ENCODE assay signal across 10 mouse cellular contexts in genomic region chr5:30587681-30588300, GRCm38 (mm10). TPM values are rescaled to one million over a fixed set of nuclear protein-coding genes. Genes with fewer than 3 reads are reported as not detected.
DNase-seq lines count a peak whose midpoint lies in the region; ATAC-seq lines count a peak whose summit lies in the region.
"Had no signal": no experiment of that assay in that cellular context is flagged by ENCODE, and none has a peak within 500 bp of the region (broad histone marks: within the 10 kb centered on the region; RNA-seq: fewer than 3 reads in every experiment).

Gene Kcnk3, plus strand, starts transcription at chr5:30588170.

- DNase-seq in layer of hippocampus, adult 11-12 months (ENCODE audit: low spot score): peak; percentile 29
- no peak for DNase-seq in layer of hippocampus, adult 9-11 months
- peak; percentile 65 to 80 for DNase-seq in cerebellum, postnatal 36 days
- peak; percentile 42 to 46 for DNase-seq in gastrocnemius, postnatal 36 days
- peak; percentile 91 for DNase-seq in intestine, embryonic 14.5 days (ENCODE audit: low spot score)
- peak; percentile 89 for DNase-seq in testis, postnatal 10 days (ENCODE audit: low spot score)

- peaks cover 22% of the 10 kb centered on the region for H3K27me3 ChIP-seq in intestine, embryonic 14.5 days (replicated peaks; ENCODE audit: control insufficient read depth, insufficient read depth, low read length)
- H3K27me3 ChIP-seq in limb, embryonic 13.5 days: peaks cover 88% of the 10 kb centered on the region
- peaks cover 25% of the 10 kb centered on the region; the same call in 1 of the 2 replicates for H3K27me3 ChIP-seq in midbrain, embryonic 15.5 days (replicated peaks)

- peak within 1 kb of the TSS; percentile 59 for H3K9ac ChIP-seq in intestine, embryonic 14.5 days (ENCODE audit: low read length)
- H3K9ac ChIP-seq in limb, embryonic 13.5 days: no peak within 1 kb of the TSS; the same call in 1 of the 2 replicates
- H3K9ac ChIP-seq in midbrain, embryonic 15.5 days: peak within 1 kb of the TSS; percentile 78

- no peaks in the 10 kb centered on the region for H3K9me3 ChIP-seq in intestine, embryonic 14.5 days (ENCODE audit: control insufficient read depth, low read length)
- H3K9me3 ChIP-seq in limb, embryonic 13.5 days: no peaks in the 10 kb centered on the region
- no peaks in the 10 kb centered on the region for H3K9me3 ChIP-seq in midbrain, embryonic 15.5 days

- intact Hi-C loops in gastrocnemius, postnatal 36 days (cut with DNase I): no loop called here

- peak; percentile 77 for ATAC-seq in intestine, embryonic 14.5 days (replicated peaks; ENCODE audit: low FRiP score, low TSS enrichment, low read depth)
- peak; percentile 55 for ATAC-seq in limb, embryonic 13.5 days (ENCODE audit: low FRiP score, low read depth)
- ATAC-seq in midbrain, embryonic 15.5 days (replicated peaks): peak; percentile 73

- peaks cover 31% of the 10 kb centered on the region for H3K4me1 ChIP-seq in intestine, embryonic 14.5 days (replicated peaks; ENCODE audit: control insufficient read depth, insufficient read depth, low read length)
- H3K4me1 ChIP-seq in limb, embryonic 13.5 days: peaks cover 12% of the 10 kb centered on the region
- H3K4me1 ChIP-seq in midbrain, embryonic 15.5 days: peaks cover 25% of the 10 kb centered on the region

- H3K4me2 ChIP-seq in intestine, embryonic 14.5 days (ENCODE audit: low read length): peak within 1 kb of the TSS; percentile 71
- peak within 1 kb of the TSS; percentile 96 for H3K4me2 ChIP-seq in limb, embryonic 13.5 days (replicated peaks)
- H3K4me2 ChIP-seq in midbrain, embryonic 15.5 days: peak within 1 kb of the TSS; percentile 96

- 0% methylated on average over 28 of the region's 54 CpGs for WGBS in intestine, embryonic 14.5 days
- under 1% methylated on average over 21 of the region's 54 CpGs for WGBS in limb, embryonic 13.5 days
- WGBS in midbrain, embryonic 15.5 days: 0% methylated on average over 17 of the region's 54 CpGs

- H3K4me3 ChIP-seq in intestine, embryonic 14.5 days (ENCODE audit: low read depth, low read length): peak within 1 kb of the TSS; percentile 64
- peak within 1 kb of the TSS; percentile 46 for H3K4me3 ChIP-seq in limb, embryonic 13.5 days
- peak within 1 kb of the TSS; percentile 63 for H3K4me3 ChIP-seq in midbrain, embryonic 15.5 days

- H3K27ac ChIP-seq in intestine, embryonic 14.5 days (ENCODE audit: low read depth): peak within 1 kb of the TSS; percentile 63
- no peak within 1 kb of the TSS for H3K27ac ChIP-seq in limb, embryonic 13.5 days
- H3K27ac ChIP-seq in midbrain, embryonic 15.5 days: peak within 1 kb of the TSS; percentile 85

- H3K36me3 ChIP-seq in intestine, embryonic 14.5 days (ENCODE audit: control insufficient read depth, insufficient read depth, low read length): no peaks in the 10 kb centered on the region
- no peaks in the 10 kb centered on the region for H3K36me3 ChIP-seq in limb, embryonic 13.5 days
- H3K36me3 ChIP-seq in midbrain, embryonic 15.5 days (replicated peaks): no peaks in the 10 kb centered on the region

RNA-seq across cellular contexts. Expression of gene Kcnk3, which starts in this region (rescaled TPM):
- under 1 TPM; 0.44 to 0.46 TPM for total RNA-seq in gastrocnemius, postnatal 36 days (2021)
- 36.0 and 39.7 TPM in 2 replicates for polyA plus RNA-seq in intestine, embryonic 14.5 days (2014; fragmentation: Nextera tagmentation; extraction: Ambion mirVana)
- polyA plus RNA-seq in limb, embryonic 13.5 days (2015; fragmentation: Nextera tagmentation; extraction: Ambion mirVana): 0.49 and 0.66 TPM in 2 replicates
- polyA plus RNA-seq in midbrain, embryonic 15.5 days (2015; fragmentation: Nextera tagmentation; extraction: Ambion mirVana): 6.7 and 7.4 TPM in 2 replicates
- total RNA-seq: neutrophil, adult 5-6 weeks had no signal
- polyA plus RNA-seq: C2C12 had no signal

Comparison
In these comparisons a context has a peak if more than half of its experiments do, and no peak if none do; other contexts are left out.
1. Peak in DNase-seq in gastrocnemius, postnatal 36 days; RNA of the gene not detected or under 1 TPM.
2. Peak in ATAC-seq, H3K4me3 ChIP-seq and H3K4me2 ChIP-seq in limb, embryonic 13.5 days; RNA of the gene not detected or under 1 TPM.